Mouse (Mus musculus) gastrocnemius, postnatal 10 days (tissue): Measurements from ENCODE around the gene Odf3l2. TPM values are rescaled to one million over a fixed set of nuclear protein-coding genes. Genes with fewer than 3 reads are reported as not detected.
A peak's percentile ranks its signal among the peaks of the same experiment; 100 is the strongest.

Experiments
- DNase-seq: peaks from one replicate; pipeline ENCODE4 v3.0.0; 2021; ENCODE audit warnings: mixed read lengths
- total RNA-seq, 2 experiments: library from RNA; stranded (reverse); gene quantifications; 2 replicates each; pipeline ENCODE4 v1.2.3; 2021

Odf3l2 gene
- total RNA-seq, 2 experiments from 2014 or later: 0.26 to 0.97 TPM

DNA sequence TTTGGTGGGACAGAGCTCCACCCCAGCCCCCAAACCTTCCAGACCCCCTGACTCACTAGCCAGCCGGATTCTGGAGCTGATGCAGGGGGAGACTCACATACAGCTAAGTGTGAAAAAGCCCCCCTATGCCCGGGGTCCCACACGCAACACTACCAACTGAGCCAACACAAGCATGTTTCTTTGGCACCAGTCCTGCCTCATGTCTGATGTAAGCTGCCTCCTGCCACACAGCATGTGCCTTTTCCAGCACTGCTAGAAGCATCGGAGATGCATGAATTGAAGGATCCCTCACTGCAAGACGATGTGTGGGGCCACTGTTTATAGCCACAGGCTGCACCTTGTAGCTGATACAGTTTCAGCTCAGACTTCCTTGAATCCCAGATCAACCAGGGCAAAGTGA, 17.2 kb downstream of the Odf3l2 start:
- no peak for DNase-seq

DNA sequence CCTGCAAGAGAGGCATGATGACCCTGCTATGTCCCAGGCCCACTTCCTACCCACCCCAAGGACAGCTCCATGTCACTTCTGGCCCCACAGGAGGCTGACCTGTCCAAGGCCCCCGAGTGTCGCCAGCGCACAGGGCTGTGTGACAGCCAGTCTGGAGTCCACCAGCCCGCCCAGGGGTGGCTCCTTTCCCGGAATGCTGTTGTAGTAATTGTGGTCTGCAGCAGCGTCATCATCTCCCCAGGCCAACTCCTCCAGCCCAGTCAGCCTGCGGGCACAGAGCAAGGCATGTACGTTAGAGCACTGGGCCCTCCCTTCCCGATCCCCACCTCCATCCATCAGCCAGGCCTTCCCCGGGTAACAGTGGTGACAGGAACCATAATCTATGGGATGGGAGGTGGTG, 19.4 kb downstream of the Odf3l2 start:
- DNase-seq: no peak

DNA sequence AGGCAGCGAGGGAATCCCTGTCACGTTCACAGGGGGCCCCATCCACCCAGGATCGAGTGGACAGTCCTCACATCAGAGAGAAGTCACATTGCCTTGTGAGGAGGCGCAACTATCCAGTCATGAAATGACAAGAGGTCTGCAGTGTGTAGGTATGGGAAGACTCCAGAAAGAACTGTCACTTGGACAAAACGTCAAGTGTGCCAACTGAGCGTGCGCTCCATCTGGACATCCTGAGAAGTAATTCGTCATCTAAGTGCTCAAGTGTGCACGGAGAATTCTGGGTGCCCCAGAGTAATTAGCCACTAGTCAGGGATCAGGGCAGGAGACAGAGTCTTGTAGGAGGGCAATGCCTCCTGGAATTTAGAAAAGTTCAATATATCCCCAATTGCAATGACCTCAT, 20.1 kb downstream of the Odf3l2 start:
- DNase-seq: no peak

DNA sequence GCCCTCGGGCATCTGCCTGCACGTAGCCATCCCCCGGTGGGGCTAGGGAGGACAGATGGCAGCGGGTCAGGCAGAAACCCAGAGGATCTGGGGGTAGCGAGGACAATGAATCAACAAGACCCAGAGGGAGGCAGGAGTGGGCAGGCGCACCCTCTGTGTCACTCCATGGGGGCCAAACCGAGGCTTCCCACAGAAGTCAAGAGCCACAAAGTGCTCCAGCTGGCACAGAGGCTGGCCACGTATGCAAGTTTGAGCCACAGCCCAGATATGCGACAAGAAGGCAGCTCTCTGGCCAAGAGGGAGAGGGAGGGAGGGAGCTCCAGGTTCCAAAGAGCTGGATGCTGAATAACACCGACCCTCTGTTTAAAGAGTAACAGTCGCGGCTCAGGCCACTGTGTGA, 21.6 kb downstream of the Odf3l2 start:
- peak; percentile 36 for DNase-seq

DNA sequence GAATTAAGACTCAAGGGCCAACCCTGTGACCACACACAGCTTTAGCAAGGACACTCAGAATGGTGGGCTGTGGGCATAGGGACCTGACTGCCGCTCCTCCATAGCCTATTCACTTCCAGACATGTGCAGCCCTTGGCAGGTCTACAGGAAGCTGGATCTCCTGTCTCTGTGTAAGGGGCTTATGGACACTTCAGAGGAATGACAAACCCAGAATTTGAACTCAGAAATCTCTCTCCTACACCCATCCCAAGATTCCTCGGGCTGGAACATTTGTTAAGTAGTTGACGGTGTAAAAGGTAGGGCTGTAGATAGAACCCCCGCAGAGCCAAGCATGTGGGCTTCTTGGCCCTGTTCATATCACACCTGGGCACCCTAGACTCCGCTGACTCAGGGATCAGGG, 29.2 kb downstream of the Odf3l2 start:
- DNase-seq: no peak

DNA sequence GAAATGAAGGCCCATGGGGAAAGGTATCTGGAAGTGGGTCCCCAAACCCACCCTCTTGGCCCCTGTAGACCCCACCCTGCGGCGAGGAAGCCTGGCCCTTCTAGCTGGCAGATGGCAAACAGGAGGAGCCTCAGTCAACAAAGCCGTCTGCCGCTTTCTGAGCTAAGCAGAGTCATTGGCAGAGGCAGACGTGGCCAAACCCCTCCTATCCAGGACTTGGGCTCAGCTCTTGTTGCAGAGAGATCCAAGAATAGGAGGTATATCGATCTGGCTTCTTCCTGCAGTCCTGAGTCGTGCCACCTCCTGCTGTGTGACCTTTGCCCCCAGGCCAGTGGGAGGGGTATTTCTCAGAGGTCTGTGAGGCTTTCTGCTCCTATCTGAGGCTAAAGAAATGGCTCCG, 29.7 kb downstream of the Odf3l2 start:
- DNase-seq: no peak

DNA sequence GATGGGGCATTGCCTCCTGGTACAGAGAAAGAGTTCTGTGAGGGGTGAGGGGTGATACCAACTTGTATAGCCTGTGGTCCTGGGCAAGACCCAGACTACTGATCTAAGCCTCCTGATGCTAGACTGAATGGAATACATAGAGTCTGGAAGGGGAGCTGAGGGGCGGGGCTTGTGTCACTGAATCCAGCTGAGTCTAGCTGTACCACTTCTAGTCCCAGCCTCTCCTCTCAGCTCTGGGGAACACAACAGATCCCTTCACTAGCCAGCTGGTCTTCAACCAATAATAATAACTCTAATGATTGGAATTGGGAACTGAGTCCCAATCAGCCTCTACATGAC, 31.3 kb downstream of the Odf3l2 start:
- DNase-seq: no peak

DNA sequence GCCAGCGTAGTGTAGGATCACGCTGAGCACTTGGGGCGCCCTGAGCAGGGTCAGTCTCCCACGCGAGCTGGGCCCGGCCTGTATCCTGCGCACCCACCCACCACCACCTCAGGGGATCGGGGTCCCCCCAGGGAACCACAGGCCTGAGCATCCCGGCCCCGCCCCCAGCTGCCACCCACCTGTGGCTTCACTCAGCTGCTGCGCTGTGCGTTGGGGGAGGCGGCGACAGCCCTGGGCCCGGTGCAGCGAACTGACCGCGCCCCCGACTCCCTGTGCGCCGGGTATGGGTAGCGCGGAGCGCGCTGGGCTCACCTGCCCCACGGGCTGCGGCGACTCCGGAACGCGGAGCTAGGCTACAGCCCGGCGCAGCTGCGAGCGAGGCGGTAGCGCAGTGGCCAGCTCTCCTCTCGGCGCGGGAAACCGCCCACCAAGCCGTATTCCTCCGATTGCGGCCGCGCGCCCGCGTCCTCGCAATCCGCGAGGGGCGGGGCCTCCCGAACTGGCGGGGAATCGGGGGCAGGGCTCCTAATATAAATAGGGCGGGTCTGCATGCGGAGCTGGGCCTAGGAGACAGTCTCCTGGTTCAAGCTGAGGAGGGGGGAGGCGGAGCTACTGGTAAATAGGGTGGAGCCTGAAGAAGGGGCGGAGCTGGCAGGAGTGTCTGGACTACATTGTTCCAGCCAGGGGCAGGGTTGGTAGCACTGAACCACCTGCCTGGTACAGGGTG, 31.8 kb downstream of the Odf3l2 start, which contains the start of gene C2cd4c:
Gene C2cd4c, minus strand, starts transcription at position 448 of the 727 bp plus-strand sequence.
- peak; percentile 42 for DNase-seq

DNA sequence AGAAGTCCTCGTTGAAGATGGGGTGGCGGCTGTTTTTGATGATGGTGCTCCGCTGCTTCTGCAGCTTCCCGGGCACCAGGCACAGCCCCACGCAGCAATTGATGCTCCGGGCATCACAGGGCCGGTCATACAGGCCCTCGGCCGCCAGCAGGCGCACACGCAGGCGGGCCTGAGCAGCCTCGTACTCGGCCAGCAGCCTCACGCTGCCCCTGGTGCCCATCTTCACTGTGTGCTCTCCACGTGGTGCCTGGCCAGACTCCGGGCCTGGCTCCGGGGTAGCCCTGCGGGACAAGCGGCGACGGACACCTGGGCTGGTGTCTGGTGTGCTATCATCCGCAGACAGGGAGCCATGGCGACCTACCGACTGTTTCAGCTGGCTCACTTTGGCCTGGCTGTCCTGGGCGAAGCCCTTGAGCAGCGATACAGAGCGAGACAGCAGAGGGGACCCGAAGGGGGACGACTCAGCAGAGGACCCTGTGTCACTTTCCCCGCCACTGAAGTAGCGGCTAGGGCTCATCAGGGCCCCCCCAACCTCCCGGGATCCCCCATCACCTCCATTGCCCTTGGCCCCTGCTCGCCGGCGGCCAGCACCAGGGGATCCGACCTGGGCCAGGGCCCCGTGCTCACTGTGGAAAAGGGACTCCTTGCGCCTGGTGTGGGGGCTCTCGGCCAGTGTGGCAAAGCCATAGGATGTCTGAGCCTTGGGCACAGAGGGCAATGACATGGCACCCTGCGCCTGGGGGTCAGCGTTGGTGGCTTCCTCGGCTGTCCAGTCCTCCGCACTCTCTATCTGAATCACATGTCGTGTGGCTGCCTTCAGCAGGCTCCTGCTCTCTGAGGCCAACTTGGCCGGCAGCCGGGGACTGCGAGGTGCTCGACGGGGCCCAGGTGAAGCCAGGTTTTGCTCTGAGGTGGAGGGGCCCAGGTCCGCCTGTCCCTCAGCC, 33.1 kb downstream of the Odf3l2 start:
- DNase-seq: peak; percentile 44

DNA sequence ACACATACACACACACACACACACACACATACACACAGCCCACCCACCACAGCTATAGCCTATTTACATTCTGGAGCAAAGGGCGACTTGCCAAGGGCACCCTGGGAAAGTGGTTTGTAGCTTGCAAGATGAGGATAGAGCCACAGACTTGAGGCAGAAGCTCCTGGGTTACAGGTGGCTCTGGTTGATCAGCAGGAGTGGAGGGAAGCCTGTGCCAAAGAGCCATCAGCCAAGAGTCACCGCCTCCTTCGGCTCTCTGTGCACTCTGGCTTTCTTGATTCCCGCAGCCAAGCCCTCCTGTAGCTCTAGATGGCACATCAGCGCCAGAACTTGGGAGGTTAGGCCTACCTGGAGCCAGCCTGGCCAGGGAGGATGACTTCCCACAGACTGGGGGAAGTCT, 34.2 kb downstream of the Odf3l2 start:
- DNase-seq: no peak

DNA sequence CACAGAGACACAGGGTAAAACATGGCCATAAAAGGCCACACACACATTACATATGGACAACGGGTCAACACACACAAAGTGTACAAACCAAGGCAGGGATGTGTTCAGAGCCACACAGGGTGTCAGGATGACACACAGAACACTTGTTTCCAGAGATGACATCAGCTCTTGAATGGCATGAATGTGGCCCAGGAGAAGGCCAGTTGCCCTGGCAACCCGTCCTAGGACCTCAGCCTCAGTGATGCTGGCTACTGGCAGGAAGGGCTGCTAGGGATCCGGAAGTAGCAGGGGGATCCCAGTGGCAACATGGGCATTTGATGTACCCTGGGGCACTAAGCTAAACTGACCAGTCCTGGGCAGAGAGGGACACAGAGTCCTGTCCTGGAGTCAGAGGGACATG, 36.3 kb downstream of the Odf3l2 start:
- DNase-seq: no peak

DNA sequence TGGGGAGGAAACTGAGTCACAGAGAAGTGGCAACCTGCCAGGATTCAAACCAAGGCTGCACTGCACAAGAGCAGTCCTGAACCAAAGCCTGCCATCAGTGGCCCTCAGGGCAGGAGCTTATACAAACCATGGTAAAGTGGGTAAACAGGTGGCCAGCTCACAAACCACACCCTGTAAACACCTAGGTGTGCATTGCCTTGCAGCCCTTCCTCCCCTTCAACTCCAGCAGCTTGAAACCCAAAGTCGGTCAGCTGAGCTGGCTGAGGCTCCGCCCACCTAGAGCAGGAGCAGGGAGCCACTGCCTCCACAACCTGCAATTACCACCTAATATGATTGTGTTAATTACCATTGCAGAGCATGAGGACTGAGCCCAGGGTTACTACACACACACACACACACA, 37.6 kb downstream of the Odf3l2 start:
- no peak for DNase-seq

DNA sequence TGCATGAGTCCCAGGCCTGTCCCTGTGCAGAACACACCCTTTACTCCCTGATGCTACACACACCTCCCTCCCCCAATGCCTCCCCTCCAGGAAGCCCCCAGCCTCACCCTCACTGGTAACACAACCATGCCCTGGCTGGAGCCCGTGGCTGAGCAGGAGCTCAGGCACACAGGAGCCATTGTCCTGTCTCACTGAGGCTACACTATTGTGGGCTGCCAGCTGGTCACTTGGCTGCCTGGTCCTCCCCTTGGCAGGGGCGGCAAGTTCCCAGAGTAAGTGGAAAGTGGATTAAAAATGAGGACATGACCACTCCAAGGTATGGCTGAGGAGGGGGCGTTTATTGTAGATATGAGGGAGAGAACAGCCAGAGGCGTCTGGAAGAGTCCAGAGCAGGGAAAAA, 39.0 kb downstream of the Odf3l2 start:
- no peak for DNase-seq

DNA sequence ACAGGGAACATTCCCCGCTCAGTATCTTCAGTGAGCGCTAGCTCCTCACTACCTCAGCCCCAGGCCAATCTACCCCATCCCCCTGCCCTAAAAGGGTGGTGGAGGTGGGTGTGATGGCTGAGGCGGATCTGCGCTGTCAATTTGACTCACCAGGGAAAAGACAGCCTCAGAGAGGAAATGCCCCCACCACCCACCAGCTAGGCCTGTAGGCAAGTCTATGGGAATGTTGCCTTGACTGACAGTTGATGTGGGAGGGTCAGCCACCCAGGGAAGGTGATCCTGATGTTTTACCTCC, 47.7 kb downstream of the Odf3l2 start:
- DNase-seq: no peak

DNA sequence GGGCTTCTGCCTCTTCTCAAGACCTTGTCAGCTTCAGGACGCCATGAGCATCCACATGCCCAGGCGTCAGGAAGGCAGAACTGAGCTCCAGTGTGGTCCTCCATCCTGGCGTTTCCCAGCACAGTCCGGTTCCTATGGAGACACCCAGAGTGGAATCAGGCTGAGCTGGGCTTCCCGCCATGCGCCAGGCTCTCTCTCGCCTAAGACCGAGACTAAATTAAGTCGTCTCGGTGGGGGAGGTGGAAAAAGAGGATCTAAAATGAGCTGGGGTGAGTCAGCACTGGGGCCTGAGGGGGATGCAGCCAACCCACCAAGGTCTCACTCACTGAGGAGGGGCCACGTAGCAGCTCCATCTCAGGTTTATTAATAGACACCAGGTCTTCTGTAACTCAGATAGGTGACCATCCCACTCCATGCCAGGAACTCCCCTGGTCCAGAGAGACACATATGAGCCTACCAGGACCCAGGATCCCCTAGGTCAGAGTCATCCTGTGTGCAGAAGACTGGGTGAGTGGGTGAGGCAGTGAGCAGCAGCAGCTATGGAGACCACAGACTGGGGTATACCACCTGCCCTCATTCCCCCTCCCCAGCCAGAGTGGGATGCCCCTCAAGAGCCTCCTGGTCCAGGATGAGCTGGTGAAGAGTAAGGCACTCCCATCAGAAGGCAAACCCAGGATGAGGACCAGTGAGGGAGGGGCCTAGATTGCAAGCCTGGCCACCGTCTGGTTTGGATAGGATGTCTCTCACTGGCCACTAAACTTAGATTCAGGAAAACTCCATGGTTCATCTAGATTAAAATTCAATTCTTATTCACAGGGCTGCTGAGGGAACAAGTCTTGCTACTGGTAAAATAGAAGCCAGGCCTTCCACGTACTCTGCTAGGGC, 48.2 kb downstream of the Odf3l2 start:
- DNase-seq: no peak

DNA sequence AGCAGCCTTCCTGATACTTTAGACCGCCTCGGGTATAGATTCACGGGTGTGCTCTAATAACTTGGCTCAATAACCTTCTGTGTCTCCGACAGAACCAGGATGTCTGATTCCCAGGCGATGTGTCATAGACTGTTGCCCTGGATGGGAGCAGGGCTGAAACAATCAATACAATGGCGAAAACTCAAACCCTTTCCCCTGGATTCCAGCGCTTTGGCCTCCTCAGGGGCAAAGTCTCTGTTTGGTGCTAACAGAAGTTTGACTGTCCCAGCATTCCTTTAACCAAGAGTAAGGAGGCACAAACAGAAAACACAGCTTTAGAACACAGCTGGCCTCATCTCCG, 50.0 kb downstream of the Odf3l2 start:
- DNase-seq: no peak

DNA sequence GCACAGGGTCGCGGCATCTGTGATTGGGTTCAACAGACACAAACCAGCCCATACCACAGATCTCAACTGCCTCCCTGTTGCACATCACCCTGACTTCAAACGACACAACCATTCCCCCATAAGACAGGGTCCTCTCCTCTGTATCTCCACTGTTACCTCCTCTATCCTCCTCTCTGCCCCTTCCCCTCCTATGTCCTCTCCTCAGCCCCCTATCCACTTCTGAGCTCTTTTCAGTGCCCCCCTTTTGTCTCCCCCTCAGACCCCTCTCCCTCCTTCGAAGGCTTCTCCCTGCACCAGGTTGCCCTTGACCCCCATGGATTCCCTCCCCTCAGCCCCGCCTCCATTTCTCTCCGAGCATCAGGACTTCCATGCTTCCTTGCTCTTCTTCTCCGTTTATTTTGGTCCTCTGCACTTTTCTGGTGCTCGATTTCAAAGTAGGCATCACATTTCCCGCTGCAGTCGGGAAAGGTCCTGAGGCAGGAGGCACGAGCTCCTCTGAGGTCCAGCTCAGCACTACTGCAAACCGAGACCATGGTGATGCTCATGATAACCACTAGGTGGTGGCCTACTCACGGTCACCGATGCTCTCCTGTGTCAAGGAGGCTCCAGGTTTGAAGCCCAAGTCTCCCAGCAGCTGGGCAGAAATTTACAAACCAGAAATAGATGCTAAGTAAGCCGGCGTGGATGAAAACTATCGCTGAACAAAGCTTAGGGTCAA, 50.5 kb downstream of the Odf3l2 start:
- peak; percentile 41 for DNase-seq

DNA sequence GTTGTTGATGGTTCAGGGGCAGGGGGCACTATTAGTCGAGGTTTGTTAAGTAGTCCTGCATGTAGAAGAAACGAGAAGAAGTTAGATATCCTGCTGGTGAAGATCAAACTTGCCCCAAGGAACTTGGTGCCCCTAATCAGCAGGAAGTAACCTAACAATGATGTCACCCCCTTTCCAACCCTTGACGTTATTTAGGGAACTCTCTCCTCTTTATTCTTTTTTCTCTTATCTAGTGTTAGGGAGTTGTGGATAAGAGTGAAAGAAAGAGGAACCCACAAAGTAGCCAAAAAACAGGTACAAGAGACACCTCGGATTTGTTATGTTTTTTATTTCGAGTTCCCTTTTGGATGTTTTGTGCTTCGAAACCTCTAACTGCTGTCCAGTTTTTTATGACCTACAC, 51.4 kb downstream of the Odf3l2 start:
- DNase-seq: no peak

DNA sequence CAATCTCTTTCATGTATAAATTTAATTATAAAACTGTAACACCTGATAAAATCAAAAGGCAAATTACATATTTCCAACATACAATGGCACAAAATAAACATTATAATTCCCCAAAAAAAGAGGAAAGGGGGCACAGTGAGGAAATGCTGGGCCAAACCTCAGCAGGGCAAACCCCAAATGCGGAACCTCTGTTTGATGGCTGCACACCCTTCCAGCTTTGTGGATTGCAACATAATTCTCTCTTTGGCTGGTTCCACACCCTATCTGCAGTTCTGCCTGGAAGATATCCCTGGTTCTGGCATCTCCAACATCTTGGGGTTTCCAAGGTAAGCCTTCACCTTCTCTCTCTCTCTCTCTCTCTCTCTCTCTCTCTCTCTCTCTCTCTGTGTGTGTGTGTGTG, 54.8 kb downstream of the Odf3l2 start:
- DNase-seq: no peak
